Mouse (Mus musculus) lung, embryonic 16.5 days (tissue): ENCODE results near the gene Cers1. TPM values are rescaled to one million over a fixed set of nuclear protein-coding genes. Genes with fewer than 3 reads are reported as not detected.

Experiments used
- ATAC-seq: fragments of 200-750 bp; cut with Nextera tagmentation; 2 replicates; pipeline ENCODE4 v1.8.0; 2017; ENCODE audit warnings: low read depth, mild to moderate bottlenecking, moderate library complexity
- H3K27ac ChIP-seq: fragments of 300-500 bp; sonication (generic); 2 replicates; pipeline ENCODE4 v1.5.1; 2014; ENCODE audit warnings: mild to moderate bottlenecking, control low read depth, low read length
- H3K27me3 ChIP-seq: fragments of 300-500 bp; sonication (generic); 2 replicates; pipeline ENCODE4 v1.6.1; 2014; ENCODE audit warnings: low read depth, low read length, mixed read lengths; ENCODE audit not compliant: control insufficient read depth, insufficient read depth
- H3K36me3 ChIP-seq: fragments of 300-500 bp; sonication (generic); 2 replicates; pipeline ENCODE4 v1.6.1; 2014; ENCODE audit warnings: low read length; ENCODE audit not compliant: control insufficient read depth, insufficient read depth
- H3K4me1 ChIP-seq: fragments of 300-500 bp; sonication (generic); replicated peaks from 2 replicates; pipeline ENCODE4 v1.6.1; 2014; ENCODE audit warnings: low read length, mixed read lengths; ENCODE audit not compliant: control insufficient read depth, insufficient read depth
- H3K4me2 ChIP-seq: fragments of 300-500 bp; sonication (generic); 2 replicates; pipeline ENCODE4 v1.6.1; 2014; ENCODE audit warnings: low read depth, low read length, control low read depth
- H3K4me3 ChIP-seq: fragments of 300-500 bp; sonication (generic); 2 replicates; pipeline ENCODE4 v1.5.1; 2014; ENCODE audit warnings: mild to moderate bottlenecking, low read length, control low read depth
- H3K9ac ChIP-seq: fragments of 300-500 bp; sonication (generic); 2 replicates; pipeline ENCODE4 v1.6.1; 2014; ENCODE audit warnings: low read length, control low read depth
- H3K9me3 ChIP-seq: fragments of 300-500 bp; sonication (generic); 2 replicates; pipeline ENCODE4 v1.6.1; 2016; ENCODE audit warnings: low read length; ENCODE audit not compliant: control insufficient read depth
- WGBS: fragments of 180-500 bp; shearing (Covaris S2); extraction: QIAGEN DNeasy Blood & Tissue Kit; methylation state at CpG from one replicate; pipeline ENCODE4 v1.1.7; 2014; 5-methylcytosine and 5-hydroxymethylcytosine counted together
- polyA plus RNA-seq: library from polyadenylated mRNA; unstranded; fragments of >200 nt; fragmentation: Nextera tagmentation; extraction: Ambion mirVana; gene quantifications from 2 replicates; pipeline ENCODE4 v1.2.1, GENCODE M21; 2015

The Cers1 gene
- polyA plus RNA-seq, 1 experiment from 2014 or later, result 3.0 TPM

DNA sequence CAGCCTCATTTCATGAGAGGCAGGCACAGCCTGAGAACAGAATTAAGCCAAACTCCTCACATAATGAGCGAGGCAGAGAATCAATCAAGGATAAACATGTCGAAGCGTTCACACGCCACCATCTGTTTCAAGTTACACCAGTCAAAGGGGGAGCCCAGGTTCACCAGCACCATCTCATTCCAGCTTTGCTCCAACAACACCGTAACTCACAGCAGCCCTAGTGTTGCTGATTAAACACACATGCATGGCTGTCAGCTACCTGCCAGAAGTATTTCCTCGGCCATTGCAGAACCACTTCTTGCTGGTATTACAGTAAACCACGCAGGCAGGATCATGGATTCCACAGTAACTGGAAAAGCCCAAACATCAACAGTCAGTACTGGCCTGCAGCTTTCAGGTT lies 27.5 kb downstream of the Cers1 start:
- no peak for ATAC-seq
- Histone ChIP-seq H3K9me3 (no peaks in the 10 kb centered on the region), H3K4me3 (no peak overlapping the region), H3K9ac (no peak overlapping the region), H3K4me1 (no peaks in the 10 kb centered on the region; the same call in 1 of the 2 replicates), H3K27me3 (no peaks in the 10 kb centered on the region), H3K4me2 (no peak overlapping the region), H3K27ac (no peak overlapping the region), H3K36me3 (peaks cover 46% of the 10 kb centered on the region)
- WGBS, result 64% methylated on average over 7 of the region's 7 CpGs

DNA sequence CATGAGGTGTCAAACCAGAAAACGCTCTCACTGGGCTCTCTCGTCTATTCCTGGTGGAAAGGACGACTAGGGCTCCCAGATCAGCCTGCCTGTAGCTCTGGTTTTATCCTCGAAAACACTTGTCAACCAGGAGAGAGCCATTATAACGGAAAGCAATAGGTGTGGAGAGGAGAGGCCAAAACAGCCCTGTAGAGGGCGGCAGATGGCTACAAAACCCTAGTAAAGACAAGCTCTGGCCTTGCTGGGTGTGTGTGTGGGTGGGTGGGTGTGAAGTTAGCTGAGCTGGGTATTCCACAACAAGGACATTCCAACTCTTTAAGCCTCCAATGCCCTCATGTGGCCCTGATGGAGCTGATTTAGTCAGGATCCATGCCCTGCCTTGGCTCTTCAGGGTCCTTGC lies 28.1 kb downstream of the Cers1 start:
- Histone ChIP-seq H3K27ac (no peak overlapping the region), H3K9me3 (no peaks in the 10 kb centered on the region), H3K9ac (no peak overlapping the region), H3K4me1 (no peaks in the 10 kb centered on the region; the same call in 1 of the 2 replicates), H3K27me3 (no peaks in the 10 kb centered on the region), H3K36me3 (peaks cover 41% of the 10 kb centered on the region), H3K4me2 (no peak overlapping the region), H3K4me3 (no peak overlapping the region)
- peak; percentile 41; the same call in 1 of the 2 replicates for ATAC-seq
- WGBS, result 54% methylated on average over 6 of the region's 6 CpGs

DNA sequence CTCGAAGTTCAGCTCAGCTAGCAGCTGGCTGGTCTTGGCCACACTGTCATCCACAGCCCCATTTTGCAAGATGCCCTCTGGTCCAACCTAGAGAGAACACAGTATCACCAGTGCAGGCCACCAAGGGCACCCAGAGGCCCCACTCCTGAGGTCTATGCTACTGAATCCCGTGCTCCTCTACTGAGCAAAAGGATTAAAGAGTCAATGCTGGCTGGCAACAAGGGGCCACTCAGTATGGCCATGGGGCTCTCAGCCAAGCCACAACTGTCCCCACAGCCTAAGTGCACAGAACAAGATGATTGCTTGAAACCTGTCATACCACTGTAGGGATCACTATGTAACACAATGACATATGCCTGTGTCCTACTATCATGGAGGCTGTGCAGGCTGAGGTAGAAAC lies 28.7 kb downstream of the Cers1 start:
- H3K27me3 ChIP-seq, result no peaks in the 10 kb centered on the region
- no peaks in the 10 kb centered on the region for H3K9me3 ChIP-seq
- no peak overlapping the region for H3K4me3 ChIP-seq
- ATAC-seq, result no peak; the same call in 1 of the 2 replicates
- no peak overlapping the region for H3K27ac ChIP-seq
- H3K9ac ChIP-seq, result no peak overlapping the region
- H3K4me2 ChIP-seq, result no peak overlapping the region
- H3K4me1 ChIP-seq, result no peaks in the 10 kb centered on the region; the same call in 1 of the 2 replicates
- WGBS, result 82% methylated on average over 2 of the region's 2 CpGs
- peaks cover 36% of the 10 kb centered on the region for H3K36me3 ChIP-seq

DNA sequence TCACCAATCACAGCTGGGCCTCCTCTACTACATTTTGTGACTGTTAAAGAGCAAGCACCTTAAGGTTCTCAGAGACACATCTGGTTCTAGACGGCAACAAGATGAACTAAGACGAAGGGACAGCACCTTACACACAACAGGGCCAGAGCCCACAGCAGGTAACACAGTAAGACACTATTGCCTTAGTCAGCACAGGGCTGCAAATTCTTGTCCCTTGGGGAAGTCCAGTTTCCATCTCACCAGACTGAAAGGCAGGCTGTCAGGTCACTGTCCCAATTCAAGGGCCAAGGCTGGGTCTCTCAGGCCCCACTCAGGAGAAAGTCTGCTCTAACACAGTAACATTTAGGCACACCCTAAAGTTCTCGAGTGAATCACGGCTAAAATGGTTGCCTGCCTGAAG lies 31.9 kb downstream of the Cers1 start:
- H3K4me1 ChIP-seq, result peaks cover 20% of the 10 kb centered on the region

DNA sequence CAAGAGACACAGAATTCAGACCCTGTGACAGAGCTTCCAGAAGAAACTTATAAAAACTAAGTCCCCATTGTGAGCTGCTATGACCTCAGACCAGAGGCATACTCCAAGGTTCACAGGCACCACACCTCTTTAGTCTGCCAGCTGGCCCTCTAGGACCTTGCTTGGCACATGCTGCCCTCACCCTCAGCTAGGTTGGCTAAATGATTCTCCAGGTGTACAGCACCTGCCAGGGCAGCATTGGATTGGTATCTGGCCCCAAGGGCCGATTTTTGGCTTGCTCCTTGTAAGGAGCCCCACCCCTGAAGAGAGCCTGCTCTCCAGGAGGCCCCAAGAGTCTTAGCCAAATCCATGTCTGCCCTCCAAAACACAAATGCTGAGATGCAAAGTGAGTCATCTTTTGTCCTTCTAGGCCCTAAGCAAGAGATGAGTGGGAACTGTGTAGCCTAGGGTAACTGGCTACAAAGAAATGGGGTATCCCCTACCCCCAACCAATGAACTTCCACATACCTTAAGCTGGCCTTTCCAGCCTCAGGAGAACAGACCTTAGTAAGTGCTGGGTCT lies 32.4 kb downstream of the Cers1 start:
- Histone ChIP-seq H3K9ac (no peak overlapping the region), H3K4me3 (no peak overlapping the region), H3K27me3 (no peaks in the 10 kb centered on the region), H3K27ac (no peak overlapping the region), H3K4me2 (no peak overlapping the region), H3K9me3 (no peaks in the 10 kb centered on the region), H3K36me3 (peaks cover 7% of the 10 kb centered on the region), H3K4me1 (peaks cover 20% of the 10 kb centered on the region)
- WGBS, result 59% methylated on average over 1 of the region's 1 CpGs
- no peak for ATAC-seq

More for the DNA sequence above, 31.9 kb downstream of the Cers1 start:
- WGBS, result 75% methylated on average over 4 of the region's 4 CpGs
- no peaks in the 10 kb centered on the region for H3K9me3 ChIP-seq
- H3K27ac ChIP-seq, result no peak overlapping the region
- H3K4me3 ChIP-seq, result no peak overlapping the region
- H3K4me2 ChIP-seq, result no peak overlapping the region
- peaks cover 9% of the 10 kb centered on the region for H3K36me3 ChIP-seq
- H3K9ac ChIP-seq, result no peak overlapping the region
- H3K27me3 ChIP-seq, result no peaks in the 10 kb centered on the region
- ATAC-seq, result no peak

DNA sequence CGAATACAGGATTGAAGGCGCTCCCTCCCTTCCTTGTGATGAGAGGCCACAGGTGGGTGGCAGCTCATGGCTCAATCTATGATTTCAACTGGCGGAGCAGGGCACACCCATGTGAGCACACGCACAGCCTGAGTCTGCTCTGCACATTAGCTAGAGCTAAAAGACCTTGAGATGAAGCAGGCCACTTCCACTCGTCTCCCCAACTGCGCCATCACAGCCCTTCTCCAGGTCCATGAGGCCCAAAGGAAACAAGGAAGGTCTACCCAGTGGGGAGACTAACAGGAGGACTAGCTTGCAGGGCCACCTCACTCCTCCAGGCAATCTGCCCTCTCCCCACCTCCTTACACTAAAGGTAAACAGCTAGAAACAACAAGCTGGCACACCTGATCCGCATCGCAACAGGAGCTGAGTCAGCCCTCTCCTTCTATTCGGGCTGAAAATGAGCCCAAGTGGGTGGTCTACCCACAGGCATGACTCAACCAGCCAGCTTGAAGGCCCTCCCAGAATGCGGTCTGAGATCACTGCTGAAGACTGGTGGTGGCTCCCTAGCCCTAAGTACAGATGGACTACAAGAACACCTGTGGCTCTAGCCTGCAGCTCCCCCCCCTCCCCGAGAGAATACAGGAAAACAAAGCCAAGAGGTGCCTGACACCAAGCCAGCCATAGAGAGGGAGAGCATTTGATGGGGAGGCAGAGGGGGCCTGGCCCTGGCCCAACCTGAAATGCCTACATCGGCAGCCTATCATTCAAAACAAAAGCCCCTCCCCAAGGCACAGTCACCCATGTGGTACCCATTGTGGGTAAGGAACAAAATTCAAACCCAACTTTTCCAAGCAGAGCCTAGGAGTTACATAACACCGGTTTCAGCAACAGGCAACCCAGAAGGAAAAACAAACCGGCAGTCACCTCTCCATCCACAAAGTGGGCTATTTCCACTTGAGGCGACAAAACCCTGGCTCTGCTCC lies 35.7 kb downstream of the Cers1 start:
- peaks cover 30% of the 10 kb centered on the region for H3K4me1 ChIP-seq
- H3K27me3 ChIP-seq, result no peaks in the 10 kb centered on the region
- H3K36me3 ChIP-seq, result no peaks in the 10 kb centered on the region
- no peaks in the 10 kb centered on the region for H3K9me3 ChIP-seq
- H3K9ac ChIP-seq, result peak overlapping the region; percentile 99
- H3K4me2 ChIP-seq, result peak overlapping the region; percentile 76
- H3K27ac ChIP-seq, result no peak overlapping the region
- ATAC-seq, result no peak
- WGBS, result 34% methylated on average over 15 of the region's 15 CpGs
- H3K4me3 ChIP-seq, result peak overlapping the region; percentile 99

DNA sequence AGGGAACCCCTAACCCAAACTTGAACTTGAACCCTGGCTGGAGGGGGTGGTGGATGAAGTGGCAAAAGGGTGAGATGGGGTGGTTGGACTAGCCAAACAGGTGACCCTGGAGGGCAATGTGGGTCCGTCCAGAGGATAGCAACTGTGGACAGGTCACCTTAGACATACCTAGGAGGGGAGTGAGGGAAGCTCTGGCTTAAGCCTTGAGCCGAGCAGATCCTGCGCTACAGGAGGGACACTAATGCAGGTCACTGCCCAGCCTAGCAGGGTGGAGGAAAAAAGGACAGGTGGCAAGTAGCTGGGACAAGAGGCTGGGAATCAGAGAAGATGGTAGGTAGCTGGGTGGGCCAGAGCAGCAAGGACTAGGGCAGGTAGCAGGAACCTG lies 36.4 kb downstream of the Cers1 start:
- peak overlapping the region; percentile 76 for H3K4me2 ChIP-seq
- H3K27me3 ChIP-seq, result no peaks in the 10 kb centered on the region
- H3K27ac ChIP-seq, result no peak overlapping the region
- no peaks in the 10 kb centered on the region for H3K36me3 ChIP-seq
- peaks cover 30% of the 10 kb centered on the region for H3K4me1 ChIP-seq
- no peaks in the 10 kb centered on the region for H3K9me3 ChIP-seq
- peak overlapping the region; percentile 99 for H3K4me3 ChIP-seq
- ATAC-seq, result no peak
- 8% methylated on average over 3 of the region's 3 CpGs for WGBS
- peak overlapping the region; percentile 99 for H3K9ac ChIP-seq

DNA sequence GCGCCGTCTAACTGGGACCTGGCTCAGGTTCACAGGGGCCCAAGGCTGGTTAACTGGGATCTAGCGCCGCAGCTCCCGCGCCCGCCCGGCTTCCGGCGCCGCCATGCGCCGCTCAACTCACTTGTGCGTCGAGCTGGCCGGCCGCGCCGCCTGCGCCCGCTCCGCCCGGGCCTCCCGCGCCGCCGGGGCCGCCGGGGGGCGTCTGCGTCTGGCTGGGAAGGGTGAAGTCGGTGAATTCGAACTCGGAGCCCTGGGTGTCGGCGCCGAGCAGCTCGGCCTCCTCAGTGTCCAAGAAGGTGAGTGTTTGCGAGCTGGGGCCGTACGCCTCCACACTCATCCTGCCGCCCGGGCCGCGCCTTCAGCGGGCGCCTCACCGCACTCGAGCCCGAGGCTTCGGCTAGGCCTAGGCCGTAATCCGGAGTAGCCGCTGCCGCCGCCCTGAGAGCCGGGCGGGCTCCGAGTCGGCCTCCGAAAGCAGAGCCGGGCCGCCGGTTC lies 37.1 kb downstream of the Cers1 start:
- peak overlapping the region; percentile 99 for H3K4me3 ChIP-seq
- no peaks in the 10 kb centered on the region for H3K9me3 ChIP-seq
- peak overlapping the region; percentile 90 for H3K27ac ChIP-seq
- H3K36me3 ChIP-seq, result no peaks in the 10 kb centered on the region
- H3K4me1 ChIP-seq, result peaks cover 30% of the 10 kb centered on the region
- H3K9ac ChIP-seq, result peak overlapping the region; percentile 99
- H3K4me2 ChIP-seq, result peak overlapping the region; percentile 76
- no peaks in the 10 kb centered on the region for H3K27me3 ChIP-seq
- ATAC-seq, result peak; percentile 52
- WGBS, result under 1% methylated on average over 50 of the region's 64 CpGs

DNA sequence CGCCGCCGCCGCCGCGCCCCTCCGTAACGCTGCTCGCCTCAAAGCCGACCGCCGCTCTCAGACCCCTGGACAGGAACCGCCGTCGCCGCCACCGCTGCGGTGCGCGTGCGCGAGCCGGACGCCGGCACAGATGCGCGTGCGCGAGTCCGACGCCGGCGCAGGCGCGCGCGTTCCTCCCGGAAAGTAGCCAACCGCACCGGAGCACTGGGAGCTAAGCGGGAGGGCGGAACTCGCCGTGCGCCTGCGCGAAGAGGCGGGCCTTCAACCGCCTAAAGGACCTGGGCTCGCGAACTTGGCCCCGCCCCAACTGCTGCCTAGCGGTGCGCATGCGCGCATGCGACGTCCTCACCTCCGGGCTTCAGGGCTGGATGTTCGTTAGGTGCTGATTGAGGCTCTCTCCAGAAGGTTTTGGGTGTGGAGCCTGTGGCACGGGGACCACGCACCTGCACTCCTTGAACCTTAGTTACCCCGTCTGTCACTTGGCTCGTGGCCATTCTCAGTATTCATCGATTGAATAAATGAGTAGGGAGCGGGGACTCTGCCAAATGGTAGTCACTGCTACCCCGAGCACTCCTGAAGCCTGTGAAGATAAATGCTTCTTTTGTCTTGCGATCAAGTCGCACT lies 37.7 kb downstream of the Cers1 start, which contains the start of gene Upf1:
Upf1 (minus strand) TSS at position 85 of the 624 bp plus-strand sequence.
- WGBS, result under 1% methylated on average over 46 of the region's 69 CpGs
- peak; percentile 94 for ATAC-seq
- Histone ChIP-seq H3K4me1 (peaks cover 30% of the 10 kb centered on the region), H3K27me3 (no peaks in the 10 kb centered on the region), H3K9me3 (no peaks in the 10 kb centered on the region), H3K27ac (peak within 1 kb of the TSS; percentile 90), H3K4me3 (peak within 1 kb of the TSS; percentile 99), H3K9ac (peak within 1 kb of the TSS; percentile 99), H3K4me2 (peak within 1 kb of the TSS; percentile 86), H3K36me3 (no peaks in the 10 kb centered on the region)
